Mouse (Mus musculus) brain, embryonic 14.5 days (tissue): ENCODE results near the gene Fezf1.

Experiments
- CTCF ChIP-seq: fragments of 200-500 bp; IDR thresholded peaks from 2 replicates; pipeline ENCODE4 v1.5.1; 2012; ENCODE audit warnings: inconsistent platforms, mild to moderate bottlenecking, moderate library complexity, borderline replicate concordance; ENCODE audit not compliant: insufficient read depth, insufficient read length; ENCODE audit errors: extremely low read depth
- POLR2A ChIP-seq: fragments of 200-500 bp; IDR thresholded peaks from 2 replicates; pipeline ENCODE4 v1.6.1; 2012; ENCODE audit warnings: mild to moderate bottlenecking, inconsistent platforms, borderline replicate concordance; ENCODE audit not compliant: poor library complexity, insufficient read depth, insufficient read length, severe bottlenecking; ENCODE audit errors: extremely low read depth

- no peak for TF ChIP-seq CTCF
- no peak for TF ChIP-seq POLR2A
Observed at GRCm38 (mm10) chr6:23243821-23244760, 4.1 kb downstream of the Fezf1 start.
